Mouse (Mus musculus) E14TG2a.4 (cell line): ENCODE measurements around the gene Ispd.

Source experiments
- CTCF ChIP-seq: conservative IDR thresholded peaks from 2 replicates; pipeline ENCODE4 v1.5.1; 2014; ENCODE audit warnings: low read length
- NANOG ChIP-seq: IDR thresholded peaks from 2 replicates; pipeline ENCODE4 v1.6.1; 2014; ENCODE audit warnings: borderline replicate concordance, low read length, mixed read lengths
- POU5F1 ChIP-seq: IDR thresholded peaks from 2 replicates; pipeline ENCODE4 v1.6.1; 2014; ENCODE audit warnings: low read length, borderline replicate concordance

- no peak for TF ChIP-seq CTCF
- TF ChIP-seq NANOG, result no peak
- TF ChIP-seq POU5F1, result no peak
Measured at GRCm38 (mm10) chr12:36439396-36439795, 58.1 kb downstream of the Ispd start.
